Mouse (Mus musculus): Measurements from ENCODE around the gene Sept9. TPM values are rescaled to one million over a fixed set of nuclear protein-coding genes. Genes with fewer than 3 reads are reported as not detected.

The Sept9 gene
- polyA plus RNA-seq, 1 experiment from 2014 or later: 149 TPM

DNA sequence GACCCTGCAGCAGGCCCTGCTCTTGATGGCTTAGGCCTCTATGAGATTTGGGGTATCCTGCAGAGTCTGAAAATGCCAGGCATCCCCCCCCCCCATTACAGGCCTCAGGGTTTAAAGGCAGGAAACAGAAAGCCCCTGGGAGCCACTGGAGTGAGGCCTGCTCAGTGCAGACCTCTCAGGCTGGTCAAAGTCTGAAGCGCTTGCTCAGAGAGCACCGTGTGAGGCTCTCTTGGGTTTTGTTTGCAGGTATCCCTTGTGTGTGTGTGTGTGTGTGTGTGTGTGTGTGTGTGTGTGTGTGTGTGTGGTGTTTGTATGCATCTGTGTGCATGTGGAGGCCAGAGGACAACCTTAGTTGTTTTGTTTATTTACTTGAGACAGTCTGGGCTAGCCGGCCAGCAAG, 164.5 kb downstream of the Sept9 start:
- 50% methylated on average over 3 of the region's 3 CpGs for WGBS
- no peak for ATAC-seq (ENCODE audit: insufficient read depth)
- no peaks in the 10 kb centered on the region for H3K4me1 ChIP-seq (ENCODE audit: insufficient read depth)

DNA sequence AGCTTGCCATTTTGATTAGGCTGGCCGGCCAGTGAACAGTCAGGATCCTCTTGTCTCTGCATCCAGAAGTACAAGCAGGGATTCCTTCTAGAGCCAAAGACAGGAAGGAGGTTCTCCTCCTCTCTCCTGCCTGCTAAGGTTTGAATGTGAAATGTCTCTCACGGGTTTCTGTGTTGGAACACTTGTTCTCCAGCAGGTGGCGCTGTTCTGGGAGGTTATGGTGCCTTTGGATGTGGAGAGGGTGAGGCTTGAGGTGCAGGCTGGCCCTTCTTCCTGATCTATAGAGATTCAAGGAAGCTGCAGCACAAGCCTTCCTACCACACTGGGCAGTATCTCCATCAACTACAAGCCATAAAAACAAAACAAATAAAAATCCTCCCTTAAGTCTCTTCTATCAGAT, 167.0 kb downstream of the Sept9 start:
- H3K4me2 ChIP-seq: no peak overlapping the region
- DNase-seq (peak; percentile 66), ATAC-seq (ENCODE audit: insufficient read depth) (no peak)
- no peak overlapping the region for H3K9ac ChIP-seq
- H3K9me3 ChIP-seq (ENCODE audit: low read depth, low read length): no peaks in the 10 kb centered on the region
- 12% methylated on average over 3 of the region's 3 CpGs for WGBS
- peaks cover 17% of the 10 kb centered on the region for H3K36me3 ChIP-seq (ENCODE audit: insufficient read depth)
- H3K27me3 ChIP-seq (ENCODE audit: insufficient read depth, low read length): no peaks in the 10 kb centered on the region
- no peaks in the 10 kb centered on the region for H3K4me1 ChIP-seq (ENCODE audit: insufficient read depth)
- H3K4me3 ChIP-seq (ENCODE audit: low read depth, low read length): no peak overlapping the region
- H3K27ac ChIP-seq (ENCODE audit: low read depth): no peak overlapping the region
- TF ChIP-seq CTCF (IDR thresholded peaks at IDR 0.05; ENCODE audit: low read depth): peak; percentile 79

More for the DNA sequence above, 164.5 kb downstream of the Sept9 start:
- Histone ChIP-seq H3K27me3 (ENCODE audit: insufficient read depth, low read length) (no peaks in the 10 kb centered on the region), H3K9me3 (ENCODE audit: low read depth, low read length) (no peaks in the 10 kb centered on the region), H3K36me3 (ENCODE audit: insufficient read depth) (peaks cover 39% of the 10 kb centered on the region), H3K4me3 (ENCODE audit: low read depth, low read length) (no peak overlapping the region), H3K4me2 (no peak overlapping the region), H3K9ac (no peak overlapping the region), H3K27ac (ENCODE audit: low read depth) (no peak overlapping the region)
- DNase-seq: no peak
- TF ChIP-seq CTCF (IDR thresholded peaks at IDR 0.05; ENCODE audit: low read depth): no peak

DNA sequence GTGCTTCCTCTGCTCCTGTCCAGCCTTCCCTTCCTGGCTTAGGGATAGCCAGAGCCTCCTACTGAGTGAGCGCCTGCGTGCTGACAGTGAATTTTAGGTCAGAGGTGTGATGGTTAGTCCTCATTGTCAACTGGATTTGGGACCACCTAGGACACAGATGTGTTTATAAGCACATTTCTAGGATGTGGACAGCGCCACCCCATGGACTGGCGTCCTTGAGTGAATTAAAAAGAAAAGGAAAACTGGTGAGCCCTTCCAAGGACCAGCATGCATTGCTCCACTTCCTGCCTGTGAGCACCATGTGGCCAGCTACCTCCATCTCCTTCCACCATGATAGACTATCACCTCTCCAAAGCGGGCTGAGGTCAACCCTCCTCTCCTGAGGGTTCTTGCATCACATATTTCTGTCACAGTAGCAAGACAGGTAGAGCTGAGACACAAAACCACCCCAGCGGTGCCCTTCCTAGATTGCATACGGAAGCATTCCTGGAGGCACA, 167.4 kb downstream of the Sept9 start:
- Histone ChIP-seq H3K4me2 (no peak overlapping the region), H3K4me1 (ENCODE audit: insufficient read depth) (no peaks in the 10 kb centered on the region), H3K27ac (ENCODE audit: low read depth) (no peak overlapping the region), H3K4me3 (ENCODE audit: low read depth, low read length) (no peak overlapping the region), H3K27me3 (ENCODE audit: insufficient read depth, low read length) (no peaks in the 10 kb centered on the region), H3K9me3 (ENCODE audit: low read depth, low read length) (no peaks in the 10 kb centered on the region), H3K9ac (no peak overlapping the region), H3K36me3 (ENCODE audit: insufficient read depth) (peaks cover 12% of the 10 kb centered on the region)
- WGBS: 81% methylated on average over 7 of the region's 7 CpGs
- DNase-seq (no peak), ATAC-seq (ENCODE audit: insufficient read depth) (no peak)
- no peak for TF ChIP-seq CTCF (IDR thresholded peaks at IDR 0.05; ENCODE audit: low read depth)

DNA sequence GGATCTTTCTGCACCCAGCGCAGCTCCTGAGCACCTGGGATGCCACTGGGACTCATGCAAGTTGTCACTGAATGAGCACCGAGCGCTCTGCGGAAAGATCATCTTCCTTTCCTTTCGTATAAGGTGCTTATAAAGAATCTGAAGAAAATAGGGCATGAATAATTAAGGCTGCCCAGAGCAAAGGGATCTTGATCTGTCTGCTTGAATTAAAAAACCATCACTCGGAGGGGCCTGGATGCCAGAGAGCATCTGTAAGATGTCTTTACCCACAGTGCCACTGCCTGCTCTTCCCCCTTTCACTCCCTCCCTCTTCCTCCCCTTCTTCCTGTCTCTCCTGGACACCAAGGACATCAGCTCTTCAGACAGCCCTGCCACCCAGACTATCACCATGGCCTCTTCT, 168.5 kb downstream of the Sept9 start:
- Histone ChIP-seq H3K4me3 (ENCODE audit: low read depth, low read length) (no peak overlapping the region), H3K9ac (no peak overlapping the region), H3K27me3 (ENCODE audit: insufficient read depth, low read length) (no peaks in the 10 kb centered on the region), H3K9me3 (ENCODE audit: low read depth, low read length) (no peaks in the 10 kb centered on the region), H3K27ac (ENCODE audit: low read depth) (no peak overlapping the region), H3K4me1 (ENCODE audit: insufficient read depth) (no peaks in the 10 kb centered on the region), H3K4me2 (no peak overlapping the region), H3K36me3 (ENCODE audit: insufficient read depth) (peaks cover 3% of the 10 kb centered on the region)
- WGBS: 89% methylated on average over 6 of the region's 6 CpGs
- TF ChIP-seq CTCF (IDR thresholded peaks at IDR 0.05; ENCODE audit: low read depth): no peak
- DNase-seq (no peak), ATAC-seq (ENCODE audit: insufficient read depth) (no peak)

DNA sequence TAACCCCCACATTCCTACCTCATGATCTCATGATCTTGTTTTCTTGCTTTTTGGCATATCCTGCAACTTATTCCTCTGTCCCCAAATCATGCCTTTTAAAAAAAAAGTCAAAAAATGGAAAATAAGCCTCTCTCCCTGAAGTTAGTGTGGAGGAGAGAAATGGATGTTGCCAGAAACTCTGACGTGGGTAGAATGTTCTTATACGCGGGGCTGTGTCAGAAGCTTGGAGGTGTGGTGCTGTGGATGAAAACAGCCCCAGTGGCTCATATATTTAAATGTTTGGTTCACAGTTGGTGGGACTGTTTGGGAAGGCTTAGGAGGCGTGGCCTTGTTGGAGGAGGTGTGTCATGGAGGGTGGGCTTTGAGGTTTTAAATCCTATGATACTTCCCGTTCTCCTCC, 169.9 kb downstream of the Sept9 start:
- Histone ChIP-seq H3K9ac (no peak overlapping the region), H3K4me2 (no peak overlapping the region), H3K36me3 (ENCODE audit: insufficient read depth) (no peaks in the 10 kb centered on the region), H3K4me3 (ENCODE audit: low read depth, low read length) (no peak overlapping the region), H3K4me1 (ENCODE audit: insufficient read depth) (no peaks in the 10 kb centered on the region), H3K9me3 (ENCODE audit: low read depth, low read length) (no peaks in the 10 kb centered on the region), H3K27ac (ENCODE audit: low read depth) (no peak overlapping the region), H3K27me3 (ENCODE audit: insufficient read depth, low read length) (no peaks in the 10 kb centered on the region)
- ATAC-seq (ENCODE audit: insufficient read depth): no peak
- 71% methylated on average over 5 of the region's 5 CpGs for WGBS
- no peak for TF ChIP-seq CTCF (IDR thresholded peaks at IDR 0.05; ENCODE audit: low read depth)
- no peak for DNase-seq

DNA sequence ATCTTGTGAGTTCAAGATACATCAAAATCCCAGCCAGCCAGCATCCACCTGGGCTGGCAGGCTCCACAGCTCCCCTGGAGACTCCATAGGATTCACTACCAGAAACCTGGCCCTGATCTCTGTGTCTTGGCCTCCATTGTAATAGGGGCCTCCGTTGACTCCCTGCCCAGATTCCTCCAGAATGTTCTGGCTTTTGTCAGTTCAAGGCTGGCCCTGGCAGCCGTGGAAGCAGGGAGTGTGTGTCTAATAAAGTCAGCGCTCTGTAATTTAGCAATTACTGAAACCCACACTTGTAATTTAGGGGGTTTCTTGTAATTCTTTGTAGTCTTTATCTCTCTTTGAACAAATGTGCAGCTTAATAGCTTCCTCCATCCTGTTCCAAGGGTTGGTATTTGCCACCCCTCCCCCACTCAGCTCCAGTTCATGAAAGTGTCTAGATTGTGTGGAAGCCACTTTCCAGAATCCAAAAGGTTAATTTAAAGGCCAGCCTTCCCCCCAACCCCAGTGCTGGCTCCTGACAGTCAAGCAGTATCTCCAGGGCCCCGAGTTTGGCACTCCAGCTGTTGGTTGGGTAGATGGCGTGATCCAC, 170.9 kb downstream of the Sept9 start:
- no peaks in the 10 kb centered on the region for H3K4me1 ChIP-seq (ENCODE audit: insufficient read depth)
- H3K27ac ChIP-seq (ENCODE audit: low read depth): no peak overlapping the region
- H3K36me3 ChIP-seq (ENCODE audit: insufficient read depth): no peaks in the 10 kb centered on the region
- ATAC-seq (ENCODE audit: insufficient read depth) (no peak), DNase-seq (peak; percentile 48)
- H3K4me2 ChIP-seq: no peak overlapping the region
- TF ChIP-seq CTCF (IDR thresholded peaks at IDR 0.05; ENCODE audit: low read depth): no peak
- no peaks in the 10 kb centered on the region for H3K9me3 ChIP-seq (ENCODE audit: low read depth, low read length)
- H3K9ac ChIP-seq: no peak overlapping the region
- 44% methylated on average over 5 of the region's 5 CpGs for WGBS
- H3K27me3 ChIP-seq (ENCODE audit: insufficient read depth, low read length): no peaks in the 10 kb centered on the region
- H3K4me3 ChIP-seq (ENCODE audit: low read depth, low read length): no peak overlapping the region

DNA sequence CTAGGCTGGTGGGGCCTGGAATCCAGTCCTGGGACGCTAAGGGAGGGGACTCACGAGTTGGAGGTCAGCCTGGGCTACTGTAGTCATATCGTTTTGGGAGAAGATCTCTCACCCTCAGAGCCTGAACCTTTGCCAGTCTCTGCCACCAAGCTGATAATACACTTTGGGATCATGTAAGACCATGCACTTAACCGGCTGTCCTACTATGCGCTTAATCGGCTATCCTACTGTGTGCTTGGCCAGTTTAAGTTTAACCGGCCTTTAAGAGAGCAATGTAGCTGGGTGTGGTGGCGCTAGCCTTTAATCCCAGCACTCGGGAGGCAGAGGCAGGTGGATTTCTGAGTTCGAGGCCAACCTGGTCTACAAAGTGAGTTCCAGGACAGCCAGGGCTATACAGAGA, 173.1 kb downstream of the Sept9 start:
- no peak overlapping the region for H3K9ac ChIP-seq
- no peak for TF ChIP-seq CTCF (IDR thresholded peaks at IDR 0.05; ENCODE audit: low read depth)
- no peaks in the 10 kb centered on the region for H3K36me3 ChIP-seq (ENCODE audit: insufficient read depth)
- ATAC-seq (ENCODE audit: insufficient read depth) (no peak), DNase-seq (no peak)
- WGBS: 83% methylated on average over 10 of the region's 10 CpGs
- H3K4me3 ChIP-seq (ENCODE audit: low read depth, low read length): no peak overlapping the region
- H3K4me1 ChIP-seq (ENCODE audit: insufficient read depth): no peaks in the 10 kb centered on the region
- no peak overlapping the region for H3K27ac ChIP-seq (ENCODE audit: low read depth)
- H3K9me3 ChIP-seq (ENCODE audit: low read depth, low read length): no peaks in the 10 kb centered on the region
- H3K4me2 ChIP-seq: no peak overlapping the region
- H3K27me3 ChIP-seq (ENCODE audit: insufficient read depth, low read length): no peaks in the 10 kb centered on the region
